Mouse (Mus musculus) limb, embryonic 14.5 days (tissue): Measurements from ENCODE around the gene Usp50. TPM values are rescaled to one million over a fixed set of nuclear protein-coding genes. Genes with fewer than 3 reads are reported as not detected.
A peak's percentile ranks its signal among the peaks of the same experiment; 100 is the strongest.

ENCODE experiments used
- ATAC-seq: fragments of 200-750 bp; cut with Nextera tagmentation; 2 replicates; pipeline ENCODE4 v1.8.0; 2017; ENCODE audit warnings: low read depth, moderate number of reproducible peaks, moderate TSS enrichment; ENCODE audit not compliant: low FRiP score
- DNase-seq: peaks from one replicate; pipeline ENCODE4 v3.0.0-alpha.2; 2015; ENCODE audit warnings: low spot score
- H3K27ac ChIP-seq: fragments of 300-500 bp; sonication (generic); replicated peaks from 2 replicates; pipeline ENCODE4 v1.5.1; 2014; ENCODE audit warnings: low read depth, mild to moderate bottlenecking, low read length, moderate library complexity, mixed read lengths
- H3K27me3 ChIP-seq: fragments of 300-500 bp; sonication (generic); 2 replicates; pipeline ENCODE4 v1.6.1; 2014; ENCODE audit warnings: low read length, mixed read lengths; ENCODE audit not compliant: control insufficient read depth, insufficient read depth
- H3K36me3 ChIP-seq: fragments of 300-500 bp; sonication (generic); 2 replicates; pipeline ENCODE4 v1.6.1; 2014; ENCODE audit warnings: mild to moderate bottlenecking, low read length, moderate library complexity, mixed read lengths; ENCODE audit not compliant: control insufficient read depth, insufficient read depth
- H3K4me1 ChIP-seq: fragments of 300-500 bp; sonication (generic); 2 replicates; pipeline ENCODE4 v1.6.1; 2014; ENCODE audit warnings: antibody characterized with exemption, low read length, mixed read lengths; ENCODE audit not compliant: control insufficient read depth, insufficient read depth
- H3K4me2 ChIP-seq: fragments of 300-500 bp; sonication (generic); replicated peaks from 2 replicates; pipeline ENCODE4 v1.6.1; 2014; ENCODE audit warnings: low read depth, mild to moderate bottlenecking, low read length, moderate library complexity; ENCODE audit not compliant: severe bottlenecking
- H3K4me3 ChIP-seq: fragments of 300-500 bp; sonication (generic); replicated peaks from 2 replicates; pipeline ENCODE4 v1.5.1; 2014; ENCODE audit warnings: low read length
- H3K9ac ChIP-seq: fragments of 300-500 bp; sonication (generic); 2 replicates; pipeline ENCODE4 v1.6.1; 2014; ENCODE audit warnings: mild to moderate bottlenecking, low read depth, low read length, moderate library complexity; ENCODE audit not compliant: severe bottlenecking
- H3K9me3 ChIP-seq: fragments of 300-500 bp; sonication (generic); 2 replicates; pipeline ENCODE4 v1.6.1; 2016; ENCODE audit warnings: low read length; ENCODE audit not compliant: control insufficient read depth
- POLR2A ChIP-seq: fragments of 200-500 bp; IDR thresholded peaks from 2 replicates; pipeline ENCODE4 v1.8.0; 2012; ENCODE audit warnings: inconsistent platforms, mild to moderate bottlenecking, moderate library complexity, borderline replicate concordance; ENCODE audit not compliant: insufficient read depth, insufficient read length; ENCODE audit errors: extremely low read depth
- WGBS: fragments of 180-500 bp; shearing (Covaris S2); extraction: QIAGEN DNeasy Blood & Tissue Kit; methylation state at CpG from one replicate; pipeline ENCODE4 v1.1.7; 2014; 5-methylcytosine and 5-hydroxymethylcytosine counted together
- polyA plus RNA-seq, 2 experiments: library from polyadenylated mRNA; depleted of rRNA in 1 of 2; stranded (reverse) in 1 of 2; unstranded in 1 of 2; fragments of >200 nt; fragmentation: Nextera tagmentation in 1 of 2; extraction: Ambion mirVana in 1 of 2; gene quantifications; 2 replicates each; pipeline versions ENCODE4 v1.2.1 to v1.2.3; 2012 to 2014

The Usp50 gene
- polyA plus RNA-seq, 2 experiments = 1.2 to 3.0 TPM

DNA sequence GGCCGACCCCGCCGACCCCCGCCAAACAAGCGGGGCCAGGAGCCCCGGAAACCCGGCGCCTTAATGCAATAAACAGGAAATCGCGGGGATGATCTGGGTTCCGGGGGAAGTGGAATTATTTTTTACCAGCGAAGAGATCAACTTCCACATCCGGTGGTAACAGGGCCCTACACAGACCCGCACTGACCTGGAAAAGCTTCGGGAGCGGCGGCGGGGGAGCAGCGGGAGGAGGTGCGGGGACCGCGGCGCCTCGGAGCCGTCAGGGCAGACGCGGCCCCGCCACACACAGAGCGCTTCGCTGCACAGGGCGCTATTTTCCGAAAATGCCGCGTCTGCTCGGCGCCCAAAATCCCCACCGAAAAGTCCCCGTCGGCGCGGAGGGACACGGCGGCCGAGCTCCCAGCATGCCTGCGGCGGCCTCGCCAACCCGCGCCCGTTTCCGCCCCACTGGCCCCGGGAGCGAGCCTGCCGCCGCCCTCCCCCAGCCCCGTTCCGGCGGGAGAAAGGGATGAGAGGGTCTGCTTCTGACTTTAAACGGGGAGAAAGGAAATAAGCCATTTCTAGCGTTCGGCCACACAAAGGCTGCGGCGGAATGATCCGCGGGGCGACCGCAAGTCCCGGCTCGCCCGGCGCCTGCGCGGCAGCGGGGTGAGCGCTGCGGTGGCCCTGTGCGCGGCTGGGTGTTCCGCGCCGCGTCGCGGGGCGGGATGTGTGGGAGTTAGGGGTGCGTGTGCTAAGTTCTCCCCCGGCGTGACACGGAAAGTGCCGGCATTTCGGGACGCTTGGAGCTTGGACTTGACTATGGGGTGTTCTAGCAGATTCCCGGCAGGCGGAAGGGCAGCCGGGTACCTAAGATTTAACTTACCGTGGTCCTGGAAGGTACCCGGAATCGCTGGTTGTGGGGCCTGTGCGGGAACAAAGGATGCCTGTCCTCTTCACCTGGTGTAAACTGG lies 107.8 kb downstream of the Usp50 start:
- H3K4me2 ChIP-seq = peak overlapping the region; percentile 57
- H3K36me3 ChIP-seq = no peaks in the 10 kb centered on the region
- no peaks in the 10 kb centered on the region for H3K9me3 ChIP-seq
- peaks cover 23% of the 10 kb centered on the region; the same call in 1 of the 2 replicates for H3K4me1 ChIP-seq
- H3K4me3 ChIP-seq = peak overlapping the region; percentile 93
- TF ChIP-seq POLR2A = peak; percentile 98
- ATAC-seq (peak; percentile 89), DNase-seq (peak; percentile 89)
- H3K9ac ChIP-seq = peak overlapping the region; percentile 99
- under 1% methylated on average over 80 of the region's 99 CpGs for WGBS
- peak overlapping the region; percentile 100 for H3K27ac ChIP-seq
- H3K27me3 ChIP-seq = no peaks in the 10 kb centered on the region

GRCm38 (mm10) chr2:126674441-126675168 lies 108.7 kb downstream of the Usp50 start:
- H3K9me3 ChIP-seq = no peaks in the 10 kb centered on the region
- TF ChIP-seq POLR2A = 0 out of 2 replicates have a peak, but pooled peaks have one; percentile 47
- peak overlapping the region; percentile 99 for H3K9ac ChIP-seq
- no peaks in the 10 kb centered on the region for H3K27me3 ChIP-seq
- peak overlapping the region; percentile 100 for H3K27ac ChIP-seq
- H3K4me3 ChIP-seq = peak overlapping the region; percentile 93
- peak; percentile 41 for ATAC-seq
- no peak for DNase-seq
- peak overlapping the region; percentile 57 for H3K4me2 ChIP-seq
- no peaks in the 10 kb centered on the region for H3K36me3 ChIP-seq
- peaks cover 23% of the 10 kb centered on the region; the same call in 1 of the 2 replicates for H3K4me1 ChIP-seq
- 1% methylated on average over 48 of the region's 77 CpGs for WGBS

GRCm38 (mm10) chr2:126673317-126674242 lies 109.7 kb downstream of the Usp50 start:
- no peak for TF ChIP-seq POLR2A
- ATAC-seq (no peak), DNase-seq (no peak)
- Histone ChIP-seq H3K27ac (peak overlapping the region; percentile 100), H3K27me3 (no peaks in the 10 kb centered on the region), H3K9me3 (no peaks in the 10 kb centered on the region), H3K4me3 (peak overlapping the region; percentile 93), H3K9ac (peak overlapping the region; percentile 99), H3K36me3 (no peaks in the 10 kb centered on the region), H3K4me2 (peak overlapping the region; percentile 57), H3K4me1 (peaks cover 23% of the 10 kb centered on the region; the same call in 1 of the 2 replicates)
- WGBS = 56% methylated on average over 13 of the region's 13 CpGs

- Histone ChIP-seq H3K4me3 (no peak overlapping the region), H3K4me2 (no peak overlapping the region), H3K27me3 (no peaks in the 10 kb centered on the region), H3K9ac (no peak overlapping the region), H3K4me1 (peaks cover 16% of the 10 kb centered on the region; the same call in 1 of the 2 replicates), H3K27ac (no peak overlapping the region), H3K36me3 (no peaks in the 10 kb centered on the region), H3K9me3 (no peaks in the 10 kb centered on the region)
- DNase-seq (no peak), ATAC-seq (no peak)
- no peak for TF ChIP-seq POLR2A
- WGBS = 90% methylated on average over 5 of the region's 5 CpGs
Observed at GRCm38 (mm10) chr2:126668621-126669252, 114.5 kb downstream of the Usp50 start.
